Mouse (Mus musculus): ENCODE measurements at regions not wholly inside any gene's neighbourhood (a gene's known extent, or its start where the extent isn't known, plus 50 kb on each side); places are given as distances from the start of the nearest gene placed in this dataset.

DNA sequence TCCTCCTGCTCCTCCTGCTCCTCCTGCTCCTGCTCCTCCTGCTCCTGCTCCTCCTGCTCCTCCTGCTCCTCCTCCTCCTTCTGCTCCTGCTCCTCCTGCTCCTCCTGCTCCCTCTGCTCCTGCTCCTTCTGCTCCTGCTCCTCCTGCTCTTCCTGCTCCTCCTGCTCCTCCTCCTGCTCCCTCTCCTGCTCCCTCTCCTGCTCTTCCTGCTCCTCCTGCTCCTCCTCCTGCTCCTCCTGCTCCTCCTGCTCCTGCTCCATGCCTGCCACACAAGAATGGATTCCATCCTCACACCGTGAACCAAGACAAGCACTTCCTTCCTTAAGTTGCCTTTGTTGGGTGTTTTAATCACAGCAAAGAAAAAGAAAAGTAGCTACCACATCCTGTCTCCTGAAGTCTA, 144.4 kb upstream of the A230072I06Rik start:
- TF ChIP-seq CTCF (IDR thresholded peaks at IDR 0.05; ENCODE audit: control insufficient read depth, insufficient read depth, insufficient read length), result no peak
- no peak for TF ChIP-seq FOSL1 (IDR thresholded peaks at IDR 0.05; ENCODE audit: insufficient read depth, low read length, poor library complexity, severe bottlenecking)
- TF ChIP-seq CEBPB (IDR thresholded peaks at IDR 0.05; ENCODE audit: low read depth), result no peak
- TF ChIP-seq MAX (IDR thresholded peaks at IDR 0.05), result no peak
